Mouse (Mus musculus) adrenal gland, adult 8-10 months (tissue): ENCODE measurements around the gene Adgra1. TPM values are rescaled to one million over a fixed set of nuclear protein-coding genes. Genes with fewer than 3 reads are reported as not detected.
A peak's percentile ranks its signal among the peaks of the same experiment; 100 is the strongest.

Source experiments
- DNase-seq: peaks from one replicate; pipeline ENCODE4 v3.0.0; 2022
- total RNA-seq, 4 experiments: library from RNA; stranded (reverse); gene quantifications; 2 replicates each; pipeline ENCODE4 v1.2.4; 2022

The Adgra1 gene
- total RNA-seq: 1 to 10 TPM; 4.1 to 5.7 (median 5.1) TPM

DNA sequence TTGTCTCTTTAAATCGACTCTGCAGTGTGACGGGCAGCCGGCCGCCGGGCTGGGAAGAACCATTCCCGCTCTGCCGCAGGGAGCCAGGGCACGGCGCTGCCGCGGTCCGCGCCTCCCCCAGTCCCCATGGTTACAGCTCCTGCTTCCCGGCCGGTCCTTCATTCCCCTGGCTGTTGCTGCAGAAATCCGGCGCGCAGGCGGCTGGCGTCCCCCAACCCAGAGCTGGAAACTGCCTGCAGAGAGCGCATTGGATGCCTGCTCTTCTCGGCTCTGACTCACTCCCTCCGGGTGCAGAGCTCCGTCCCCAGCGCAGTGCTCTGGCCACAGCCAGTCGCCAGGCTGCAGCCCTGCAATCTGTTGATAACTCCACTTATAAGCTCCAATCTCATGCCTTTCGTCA lies at the start of gene Adgra1:
Gene Adgra1, plus strand, starts transcription at position 139 of the 400 bp plus-strand sequence.
- DNase-seq: peak; percentile 46

DNA sequence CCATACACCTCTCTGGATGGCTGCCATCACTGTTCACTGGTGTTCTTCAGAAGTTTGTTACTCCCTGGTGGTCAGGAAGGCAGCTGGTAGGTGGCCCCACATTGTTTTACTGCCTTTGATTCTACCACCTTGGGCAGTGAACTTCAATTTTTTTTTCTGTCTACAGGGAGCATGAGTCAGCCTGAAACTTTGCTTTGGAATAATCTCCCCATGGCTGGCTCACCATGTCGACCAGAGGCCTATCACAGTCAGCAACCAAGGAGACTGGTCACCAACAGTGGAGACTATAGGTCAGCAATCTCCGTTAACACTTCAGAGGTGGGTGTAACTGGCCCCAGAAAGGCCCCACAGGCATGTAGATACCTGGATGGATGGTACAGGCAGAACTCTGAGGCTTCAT lies 46.6 kb upstream of the Adgra1 start:
- no peak for DNase-seq

DNA sequence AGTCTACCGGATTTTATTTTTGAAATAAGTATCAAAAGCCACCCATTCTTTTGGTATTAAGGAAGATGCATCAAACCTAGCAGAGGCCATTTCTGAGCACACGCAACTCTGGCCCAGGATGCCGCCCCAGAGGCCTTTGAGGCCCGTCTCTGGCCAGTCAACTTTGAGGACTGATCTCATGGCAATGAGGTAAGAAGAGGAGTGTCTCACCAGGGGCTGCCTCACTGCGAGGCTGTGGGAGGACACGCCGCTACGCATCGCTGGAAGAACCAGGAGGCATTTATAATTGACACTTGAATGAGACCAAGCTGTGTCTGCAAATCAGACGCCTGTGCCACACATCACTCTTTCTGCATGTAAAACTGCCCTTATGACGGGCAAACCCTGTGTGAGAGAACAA lies 45.0 kb upstream of the Adgra1 start:
- DNase-seq: no peak

DNA sequence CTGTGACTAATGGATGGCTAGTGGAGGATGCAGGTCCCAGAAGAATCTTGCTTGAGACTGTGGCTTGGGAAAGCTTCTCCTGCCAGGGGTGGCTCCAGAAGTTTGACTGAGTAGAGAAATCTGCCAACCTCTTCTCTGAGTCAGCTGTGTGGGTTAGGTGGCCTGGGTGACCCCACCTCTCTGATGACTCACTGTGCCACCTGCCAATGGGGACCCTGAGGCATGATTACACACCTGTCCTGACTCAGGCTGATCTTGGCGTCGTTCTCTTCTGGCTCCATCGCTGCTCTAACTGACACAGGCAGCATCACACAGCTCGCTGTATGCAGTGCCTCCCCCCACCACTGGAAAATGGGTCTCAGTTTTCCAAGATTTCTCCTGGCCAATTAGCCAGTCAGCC lies 44.3 kb upstream of the Adgra1 start:
- DNase-seq: no peak

DNA sequence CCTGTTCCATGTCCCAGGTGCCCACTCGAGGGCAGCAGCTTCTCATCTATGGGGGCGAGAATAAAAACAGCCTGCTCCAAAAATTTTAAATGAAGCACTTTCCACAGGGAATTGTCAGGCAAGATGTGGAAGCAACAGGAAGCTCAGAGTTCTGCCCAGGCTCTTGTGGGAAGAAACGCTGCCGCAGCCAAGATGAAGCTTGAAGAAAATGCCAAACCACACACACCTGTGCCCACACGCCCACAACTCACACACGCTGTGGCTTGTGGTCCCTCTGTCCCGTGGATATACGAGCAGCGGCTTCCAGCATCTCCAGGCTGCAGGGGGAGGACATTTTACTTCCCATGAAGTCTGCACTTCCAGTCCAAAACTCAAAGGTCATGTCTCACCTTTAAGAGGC lies 42.4 kb upstream of the Adgra1 start:
- DNase-seq: no peak

DNA sequence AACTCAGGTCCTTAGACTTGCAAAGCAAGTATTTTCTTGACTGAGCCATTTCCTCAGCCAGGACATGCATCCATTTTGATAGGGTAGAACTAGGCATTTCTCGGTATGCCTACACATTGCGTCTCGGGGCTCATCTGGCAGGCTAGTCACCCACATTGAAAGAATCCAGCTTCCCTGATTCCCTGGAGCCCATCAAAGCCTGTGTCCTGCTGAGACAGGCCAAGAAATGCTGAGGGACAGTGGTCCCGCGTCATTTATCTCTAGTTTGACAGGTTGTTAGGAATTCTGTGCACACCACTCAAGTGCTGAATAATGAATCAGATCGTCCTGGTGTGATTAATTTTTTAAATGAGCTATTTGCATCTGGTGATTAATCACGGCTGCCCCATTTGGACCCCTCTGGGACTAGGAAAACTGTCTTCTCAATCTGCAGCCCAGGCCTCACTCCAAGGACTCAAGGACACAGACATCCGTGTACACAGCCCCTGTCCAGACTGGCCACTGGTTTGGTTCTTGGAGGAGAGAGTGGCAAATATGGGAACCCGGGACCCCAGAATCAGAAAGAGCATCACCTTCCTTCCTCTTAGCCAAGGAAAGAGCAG lies 38.9 kb upstream of the Adgra1 start:
- no peak for DNase-seq

DNA sequence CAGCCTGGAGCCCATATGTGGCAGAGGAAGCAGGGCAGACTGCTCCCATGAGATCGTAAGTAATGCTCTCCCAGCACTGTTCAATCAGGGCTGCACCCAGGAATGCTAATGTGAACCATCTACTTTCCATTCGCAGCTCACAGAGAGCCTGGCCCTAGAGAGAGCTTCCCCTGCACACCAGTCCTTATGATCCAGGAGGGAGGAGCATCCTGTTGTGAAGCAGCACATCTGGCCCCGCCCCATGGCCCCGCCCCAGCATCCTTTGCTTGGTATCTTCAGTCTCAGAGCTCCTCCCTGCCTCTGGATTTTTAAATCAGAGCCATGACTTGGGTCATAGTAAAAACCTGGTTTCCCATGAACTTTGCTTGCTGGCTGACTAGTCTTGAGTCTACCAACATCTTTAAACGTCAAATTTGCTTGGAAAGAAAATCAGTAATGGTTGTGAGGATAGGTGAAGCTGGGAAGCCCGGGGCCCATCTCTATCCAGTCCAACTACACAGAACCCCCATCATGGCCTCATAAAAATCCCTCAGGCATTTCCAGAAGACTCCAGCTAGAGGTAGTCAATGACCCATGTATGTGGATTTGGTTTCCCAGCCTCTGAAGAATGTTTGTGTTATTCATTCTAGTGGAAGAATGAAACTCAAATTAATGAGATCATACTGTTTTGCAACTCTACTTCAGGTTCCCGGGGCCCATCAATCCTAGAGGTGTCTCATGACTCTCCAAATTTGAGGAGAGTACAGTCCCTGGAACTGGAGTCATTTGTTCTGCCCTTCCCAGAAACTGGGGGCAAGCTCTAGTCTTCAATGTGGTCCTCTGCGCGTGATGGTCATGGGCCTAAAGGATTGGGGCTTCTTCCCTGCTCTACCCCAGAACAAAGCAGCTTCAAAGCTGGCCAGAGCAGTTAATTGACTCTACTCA lies 36.5 kb upstream of the Adgra1 start:
- no peak for DNase-seq

DNA sequence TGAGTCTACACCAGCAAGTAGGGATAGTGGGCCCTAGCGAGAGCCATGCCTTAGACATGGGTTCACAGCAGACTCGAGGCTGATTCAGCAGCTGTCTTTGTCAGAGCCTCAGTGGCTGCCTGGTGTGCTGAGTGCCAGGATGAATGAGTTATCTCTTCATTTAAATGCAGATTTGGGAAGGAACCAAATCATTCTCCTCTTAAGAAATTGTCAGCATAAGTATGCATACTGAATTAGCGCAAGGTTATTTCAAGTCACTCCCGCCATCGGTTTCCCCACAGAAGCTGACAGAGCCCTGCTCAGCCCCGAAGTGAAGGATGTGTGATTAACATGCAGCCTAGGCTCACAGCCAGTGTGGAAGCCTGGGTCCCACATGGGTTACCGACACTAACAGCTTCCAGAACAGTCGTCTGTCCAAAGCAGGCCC lies 27.8 kb upstream of the Adgra1 start:
- DNase-seq: no peak

- DNase-seq: no peak
Measured at GRCm38 (mm10) chr7:139810036-139810435, 23.9 kb upstream of the Adgra1 start.

- no peak for DNase-seq
Measured at GRCm38 (mm10) chr7:139811706-139812105, 22.3 kb upstream of the Adgra1 start.

GRCm38 (mm10) chr7:139813577-139814207 lies 20.3 kb upstream of the Adgra1 start:
- DNase-seq: no peak

DNA sequence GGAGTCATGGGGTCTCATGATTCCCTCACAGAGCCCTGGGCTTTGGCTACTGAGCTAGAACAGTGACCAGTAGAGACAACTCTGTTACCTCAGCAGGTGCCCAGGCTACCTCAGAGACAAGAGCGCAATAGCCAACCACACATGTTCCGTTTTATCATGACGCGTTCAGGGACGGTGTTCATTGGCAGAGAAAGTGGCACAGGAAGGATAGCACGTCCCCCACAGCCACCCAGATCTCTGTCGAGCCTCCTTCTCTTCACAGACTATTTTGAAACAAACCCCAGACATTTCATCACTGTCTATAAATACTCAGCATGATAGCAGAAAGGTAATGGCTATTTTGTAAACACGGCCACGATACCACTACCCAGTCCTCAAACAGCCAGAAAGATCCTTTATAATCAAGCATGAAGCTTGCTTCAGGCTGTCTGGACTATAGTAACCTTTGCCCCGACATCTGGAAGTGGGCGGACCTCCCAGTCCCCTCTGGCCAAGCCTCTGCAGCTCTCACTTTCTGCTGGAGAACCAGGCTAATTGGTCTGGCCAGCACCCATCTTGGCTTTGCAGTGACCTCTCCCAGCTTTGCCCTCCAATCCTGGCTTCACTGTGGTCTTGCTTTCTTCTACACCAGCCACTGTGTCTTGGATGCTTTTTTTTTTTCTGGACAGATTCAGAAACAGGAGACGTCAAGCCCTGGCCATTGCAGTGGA lies 11.5 kb upstream of the Adgra1 start:
- DNase-seq: no peak

DNA sequence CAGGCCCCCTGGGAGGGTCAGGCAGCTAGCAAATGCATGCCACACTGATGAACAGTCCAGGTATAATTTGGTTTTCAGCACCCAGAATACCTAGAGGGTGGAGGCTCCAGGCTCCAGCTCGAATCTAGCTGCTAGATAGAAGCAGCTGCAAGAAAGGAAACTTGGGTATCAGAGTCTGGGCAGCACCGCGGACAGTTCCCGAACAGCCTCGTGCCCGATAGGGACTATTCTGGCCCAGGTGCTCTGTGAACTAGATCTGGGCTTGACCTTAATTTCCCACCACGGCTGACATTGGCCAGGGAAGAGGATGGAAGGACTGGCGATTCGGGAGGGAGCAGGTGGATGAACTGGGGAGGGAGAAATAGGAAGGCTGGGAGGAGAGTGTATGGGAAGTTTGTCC lies 6.3 kb upstream of the Adgra1 start:
- no peak for DNase-seq

GRCm38 (mm10) chr7:139833532-139833931 lies 442 bp upstream of the Adgra1 start:
- DNase-seq: no peak

DNA sequence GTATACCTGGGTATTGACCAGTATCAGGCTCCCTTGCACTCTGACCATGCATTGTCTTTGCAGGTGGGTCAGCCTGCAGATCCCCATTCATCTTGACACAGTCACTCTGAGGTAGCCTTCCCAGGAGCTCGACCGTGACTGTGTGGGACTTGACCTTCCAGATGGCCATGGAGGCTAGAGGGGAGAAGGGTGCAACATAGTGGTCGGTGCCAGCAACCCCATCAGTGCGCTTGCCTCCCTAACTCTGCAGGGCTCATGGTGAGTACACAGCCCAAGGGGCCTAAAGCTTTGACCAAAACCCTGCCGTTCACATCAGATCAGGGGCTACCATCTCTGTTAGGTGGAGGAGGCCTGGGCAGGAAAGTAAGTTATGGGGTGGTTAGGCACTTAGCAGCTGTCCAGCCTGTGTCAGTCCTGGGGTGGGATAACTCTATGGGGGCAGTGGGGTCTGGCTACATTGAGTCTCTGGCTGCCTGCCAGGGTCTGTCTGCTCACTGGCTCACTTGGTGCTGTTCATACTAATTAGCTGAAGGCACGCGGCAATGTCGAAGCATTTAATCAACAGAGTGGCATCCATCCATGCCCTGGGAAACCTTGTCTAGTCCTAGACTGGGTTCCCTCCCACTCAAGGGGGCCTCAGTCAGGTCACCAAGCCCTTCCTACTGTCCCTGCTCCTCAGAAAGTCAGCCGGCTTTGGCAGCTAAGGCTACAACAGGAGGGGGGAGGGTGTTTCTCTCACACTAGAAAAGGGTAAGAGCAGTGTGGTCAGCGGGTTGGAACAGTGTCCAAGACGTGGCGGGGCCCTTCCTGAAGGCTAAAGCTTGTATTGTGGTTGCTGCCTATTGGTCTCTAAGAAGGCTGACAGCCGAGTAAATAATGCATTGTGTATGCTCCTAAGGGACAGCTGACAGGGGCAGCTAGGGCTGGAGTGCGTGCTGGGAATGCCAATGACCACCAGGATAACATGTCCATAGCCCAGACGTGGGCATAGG lies 1.5 kb downstream of the Adgra1 start:
- DNase-seq: no peak

- DNase-seq: no peak
Measured at GRCm38 (mm10) chr7:139840443-139841168, 6.6 kb downstream of the Adgra1 start.

DNA sequence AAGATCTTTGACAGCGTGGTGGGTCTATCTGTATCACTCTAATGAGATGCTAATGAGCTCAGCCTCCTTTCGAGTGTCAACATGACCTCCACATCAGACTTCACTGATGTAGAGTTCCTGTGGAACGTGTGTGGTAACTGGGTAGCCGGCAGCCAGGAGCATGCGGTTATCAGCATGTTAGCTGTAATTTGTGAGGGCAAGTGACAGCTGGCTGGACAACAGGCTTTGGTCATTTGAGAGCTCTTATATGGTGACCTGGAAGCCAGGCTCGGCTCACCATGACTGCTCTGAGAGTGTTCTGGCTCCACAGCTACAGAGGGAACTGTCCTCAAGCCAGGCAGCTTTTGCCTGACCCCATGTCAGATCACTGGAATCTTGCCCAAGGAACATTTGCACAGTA lies 8.4 kb downstream of the Adgra1 start:
- no peak for DNase-seq

- no peak for DNase-seq
Measured at GRCm38 (mm10) chr7:139843140-139843539, 9.2 kb downstream of the Adgra1 start.

DNA sequence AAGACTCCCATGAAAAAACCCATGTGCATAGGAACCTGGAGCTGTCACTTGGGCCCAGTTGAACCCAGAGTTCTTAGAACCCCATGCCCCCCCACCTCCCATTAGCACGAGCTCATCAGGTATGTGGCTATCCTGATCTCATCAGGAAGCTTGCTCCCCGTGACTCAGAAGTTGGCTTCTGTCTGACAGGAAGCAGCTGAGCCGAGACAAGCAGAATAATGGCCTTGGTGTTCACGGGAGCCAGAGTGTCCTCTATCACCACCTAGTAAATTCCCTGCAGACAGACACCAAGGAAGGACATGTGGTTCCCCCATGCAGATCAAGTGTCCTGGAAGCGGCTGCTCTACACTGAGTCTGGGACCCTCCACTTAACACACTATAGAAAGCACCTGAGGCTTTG lies 9.8 kb downstream of the Adgra1 start:
- peak; percentile 30 for DNase-seq

- no peak for DNase-seq
Measured at GRCm38 (mm10) chr7:139845101-139845500, 11.1 kb downstream of the Adgra1 start.

- DNase-seq: no peak
Measured at GRCm38 (mm10) chr7:139850152-139850551, 16.2 kb downstream of the Adgra1 start.
